Mouse (Mus musculus): ENCODE results near the gene Pdik1l. TPM values are rescaled to one million over a fixed set of nuclear protein-coding genes. Genes with fewer than 3 reads are reported as not detected.
"Not testable (repeated sequence)": the region's sequence is repeated elsewhere in the genome, so short reads cannot be mapped to it uniquely, and the experiment has no call there.

Gene Pdik1l
- polyA plus RNA-seq, 1 experiment from 2014 or later: 31.9 TPM

- peaks cover 14% of the 10 kb centered on the region for H3K36me3 ChIP-seq
- H3K4me2 ChIP-seq (replicated peaks): peak overlapping the region; percentile 33
- no peaks in the 10 kb centered on the region for H3K4me1 ChIP-seq
- 30% methylated on average over 12 of the region's 13 CpGs for WGBS
- H3K4me3 ChIP-seq: no peak overlapping the region
- H3K27me3 ChIP-seq (replicated peaks): no peaks in the 10 kb centered on the region
- H3K9ac ChIP-seq: no peak overlapping the region
- H3K27ac ChIP-seq: no peak overlapping the region
- ATAC-seq (ENCODE audit: low FRiP score, low read depth): no peak
- H3K9me3 ChIP-seq: no peaks in the 10 kb centered on the region
Measured at GRCm38 (mm10) chr4:134272731-134273416, 14.8 kb downstream of the Pdik1l start.

- H3K4me3 ChIP-seq: no peak overlapping the region
- 86% methylated on average over 7 of the region's 7 CpGs for WGBS
Measured at GRCm38 (mm10) chr4:134271979-134272378, 15.7 kb downstream of the Pdik1l start.

GRCm38 (mm10) chr4:134269622-134270021 is 18.1 kb downstream of the Pdik1l start:
- H3K4me2 ChIP-seq (replicated peaks); H3K4me1 ChIP-seq; H3K4me3 ChIP-seq; H3K9me3 ChIP-seq; H3K9ac ChIP-seq; H3K27ac ChIP-seq; H3K27me3 ChIP-seq (replicated peaks); ATAC-seq (ENCODE audit: low FRiP score, low read depth); H3K36me3 ChIP-seq: not testable (repeated sequence)

More at GRCm38 (mm10) chr4:134271979-134272378, 15.7 kb downstream of the Pdik1l start:
- H3K9me3 ChIP-seq: no peaks in the 10 kb centered on the region
- H3K4me2 ChIP-seq (replicated peaks): no peak overlapping the region
- H3K4me1 ChIP-seq: no peaks in the 10 kb centered on the region
- no peak for ATAC-seq (ENCODE audit: low FRiP score, low read depth)
- no peaks in the 10 kb centered on the region for H3K27me3 ChIP-seq (replicated peaks)
- H3K27ac ChIP-seq: no peak overlapping the region
- H3K36me3 ChIP-seq: peaks cover 9% of the 10 kb centered on the region
- no peak overlapping the region for H3K9ac ChIP-seq

- Histone ChIP-seq H3K9ac (no peak overlapping the region), H3K36me3 (no peaks in the 10 kb centered on the region), H3K4me3 (no peak overlapping the region), H3K9me3 (no peaks in the 10 kb centered on the region), H3K27me3 (replicated peaks) (no peaks in the 10 kb centered on the region), H3K4me1 (no peaks in the 10 kb centered on the region), H3K4me2 (replicated peaks) (no peak overlapping the region), H3K27ac (no peak overlapping the region)
- ATAC-seq (ENCODE audit: low FRiP score, low read depth): no peak
- 86% methylated on average over 19 of the region's 19 CpGs for WGBS
Measured at GRCm38 (mm10) chr4:134268102-134268655, 19.5 kb downstream of the Pdik1l start.

GRCm38 (mm10) chr4:134265860-134266585 is 21.7 kb downstream of the Pdik1l start:
- Histone ChIP-seq H3K4me1 (no peaks in the 10 kb centered on the region), H3K4me2 (replicated peaks) (no peak overlapping the region), H3K27ac (no peak overlapping the region), H3K36me3 (no peaks in the 10 kb centered on the region), H3K4me3 (no peak overlapping the region), H3K9me3 (no peaks in the 10 kb centered on the region), H3K9ac (no peak overlapping the region), H3K27me3 (replicated peaks) (no peaks in the 10 kb centered on the region)
- 53% methylated on average over 9 of the region's 9 CpGs for WGBS
- no peak for ATAC-seq (ENCODE audit: low FRiP score, low read depth)

- ATAC-seq (ENCODE audit: low FRiP score, low read depth): no peak
- H3K4me2 ChIP-seq (replicated peaks): no peak overlapping the region
- no peak overlapping the region for H3K27ac ChIP-seq
- H3K9ac ChIP-seq: no peak overlapping the region
- H3K36me3 ChIP-seq: no peaks in the 10 kb centered on the region
- no peak overlapping the region for H3K4me3 ChIP-seq
- H3K27me3 ChIP-seq (replicated peaks): no peaks in the 10 kb centered on the region
- 34% methylated on average over 6 of the region's 6 CpGs for whole genome bisulfite sequencing
- H3K4me1 ChIP-seq: no peaks in the 10 kb centered on the region
- no peaks in the 10 kb centered on the region for H3K9me3 ChIP-seq
Measured at GRCm38 (mm10) chr4:134263191-134263590, 24.5 kb downstream of the Pdik1l start.

- no peaks in the 10 kb centered on the region for H3K36me3 ChIP-seq
- H3K9ac ChIP-seq: no peak overlapping the region
- H3K4me3 ChIP-seq: no peak overlapping the region
- H3K9me3 ChIP-seq: no peaks in the 10 kb centered on the region
- whole genome bisulfite sequencing: 70% methylated on average over 11 of the region's 11 CpGs
- ATAC-seq (ENCODE audit: low FRiP score, low read depth): no peak
- peaks cover 42% of the 10 kb centered on the region for H3K4me1 ChIP-seq
- no peak overlapping the region for H3K27ac ChIP-seq
- H3K27me3 ChIP-seq (replicated peaks): peaks cover 19% of the 10 kb centered on the region; the same call in 1 of the 2 replicates
- no peak overlapping the region for H3K4me2 ChIP-seq (replicated peaks)
Measured at GRCm38 (mm10) chr4:134258354-134258753, 29.3 kb downstream of the Pdik1l start.

- no peak overlapping the region for H3K27ac ChIP-seq
- H3K4me2 ChIP-seq (replicated peaks): no peak overlapping the region
- H3K27me3 ChIP-seq (replicated peaks): peaks cover 28% of the 10 kb centered on the region
- WGBS: 5% methylated on average over 11 of the region's 11 CpGs
- no peak for ATAC-seq (ENCODE audit: low FRiP score, low read depth)
- no peaks in the 10 kb centered on the region for H3K9me3 ChIP-seq
- no peaks in the 10 kb centered on the region for H3K36me3 ChIP-seq
- no peak overlapping the region for H3K4me3 ChIP-seq
- no peak overlapping the region for H3K9ac ChIP-seq
- H3K4me1 ChIP-seq: peaks cover 49% of the 10 kb centered on the region
Measured at GRCm38 (mm10) chr4:134257198-134258009, 30.3 kb downstream of the Pdik1l start.

- Histone ChIP-seq H3K27me3 (replicated peaks) (peaks cover 36% of the 10 kb centered on the region), H3K4me3 (no peak overlapping the region), H3K27ac (0 out of 2 replicates have a peak overlapping the region, but pooled peaks have one; percentile 23), H3K4me2 (replicated peaks) (peak overlapping the region; percentile 21), H3K9me3 (no peaks in the 10 kb centered on the region), H3K4me1 (peaks cover 57% of the 10 kb centered on the region), H3K9ac (no peak overlapping the region), H3K36me3 (no peaks in the 10 kb centered on the region)
- no peak for ATAC-seq (ENCODE audit: low FRiP score, low read depth)
- 4% methylated on average over 19 of the region's 19 CpGs for WGBS
Measured at GRCm38 (mm10) chr4:134256407-134257197, 31.1 kb downstream of the Pdik1l start.

GRCm38 (mm10) chr4:134255854-134256253 is 31.8 kb downstream of the Pdik1l start:
- no peaks in the 10 kb centered on the region for H3K9me3 ChIP-seq
- no peaks in the 10 kb centered on the region for H3K36me3 ChIP-seq
- ATAC-seq (ENCODE audit: low FRiP score, low read depth): no peak
- H3K4me3 ChIP-seq: no peak overlapping the region
- no peak overlapping the region for H3K9ac ChIP-seq
- WGBS: 14% methylated on average over 4 of the region's 4 CpGs
- peaks cover 44% of the 10 kb centered on the region for H3K27me3 ChIP-seq (replicated peaks)
- H3K4me1 ChIP-seq: peaks cover 64% of the 10 kb centered on the region
- no peak overlapping the region for H3K27ac ChIP-seq
- 0 out of 2 replicates have a peak overlapping the region, but pooled peaks have one; percentile 21 for H3K4me2 ChIP-seq (replicated peaks)

GRCm38 (mm10) chr4:134254835-134255234 is 32.9 kb downstream of the Pdik1l start:
- ATAC-seq (ENCODE audit: low FRiP score, low read depth): no peak
- H3K36me3 ChIP-seq: no peaks in the 10 kb centered on the region
- H3K4me2 ChIP-seq (replicated peaks): no peak overlapping the region; the same call in 1 of the 2 replicates
- peaks cover 74% of the 10 kb centered on the region for H3K4me1 ChIP-seq
- no peaks in the 10 kb centered on the region for H3K9me3 ChIP-seq
- no peak overlapping the region for H3K4me3 ChIP-seq
- 15% methylated on average over 3 of the region's 3 CpGs for WGBS
- no peak overlapping the region for H3K27ac ChIP-seq
- H3K27me3 ChIP-seq (replicated peaks): peaks cover 54% of the 10 kb centered on the region
- H3K9ac ChIP-seq: no peak overlapping the region

Measured in neural tube, embryonic 12.5 days (tissue).